Mouse (Mus musculus): ENCODE measurements around the gene Crisp2. TPM values are rescaled to one million over a fixed set of nuclear protein-coding genes. Genes with fewer than 3 reads are reported as not detected.

The Crisp2 gene
- total and polyA plus RNA-seq, 3 experiments, result 1.2 to 1.4 TPM; not detected in 1

GRCm38 (mm10) chr17:40823817-40824216, 17.0 kb upstream of the Crisp2 start (continued):
- TF ChIP-seq EP300 (IDR thresholded peaks at IDR 0.05; ENCODE audit: low read depth in 1 of 2, low read length in 2 of 2), result no peak
- no peak for TF ChIP-seq MAFK (IDR thresholded peaks at IDR 0.05; ENCODE audit: borderline replicate concordance, low read depth, low read length)
- no peak for TF ChIP-seq BHLHE40 (IDR thresholded peaks at IDR 0.05; ENCODE audit: borderline replicate concordance, low read depth, low read length)
- no peak for TF ChIP-seq E2F4 (IDR thresholded peaks at IDR 0.05; ENCODE audit: borderline replicate concordance, low read depth, low read length)
- TF ChIP-seq POLR2A (IDR thresholded peaks at IDR 0.05; ENCODE audit: control insufficient read depth in 1 of 2, insufficient read depth in 1 of 2, low read depth in 1 of 2, low read length in 2 of 2, poor library complexity in 1 of 2), result no peak
- peak; percentile 94 for TF ChIP-seq SMC3 (IDR thresholded peaks at IDR 0.05; ENCODE audit: low read depth, low read length)
- no peak for TF ChIP-seq HCFC1 (IDR thresholded peaks at IDR 0.05; ENCODE audit: low read depth, low read length)
- no peak for TF ChIP-seq TBP (IDR thresholded peaks at IDR 0.05; ENCODE audit: low read depth, low read length)
- TF ChIP-seq ELF1 (IDR thresholded peaks at IDR 0.05; ENCODE audit: low read depth, low read length), result no peak
- no peak for TF ChIP-seq MAZ (IDR thresholded peaks at IDR 0.05; ENCODE audit: low read depth, low read length)
- no peak for TF ChIP-seq MAX (IDR thresholded peaks at IDR 0.05; ENCODE audit: low read length)
- no peak for TF ChIP-seq KAT2A (conservative IDR thresholded peaks at IDR 0.05; ENCODE audit: low read depth, low read length)
- no peak for TF ChIP-seq MEF2A (IDR thresholded peaks at IDR 0.05; ENCODE audit: extremely low read depth, insufficient replicate concordance, low read depth, low read length, poor library complexity, severe bottlenecking)
- TF ChIP-seq UBTF (IDR thresholded peaks at IDR 0.05; ENCODE audit: borderline replicate concordance, insufficient read depth, low read depth, low read length), result no peak
- TF ChIP-seq JUND (IDR thresholded peaks at IDR 0.05; ENCODE audit: low read depth, low read length), result no peak
- TF ChIP-seq ZKSCAN1 (IDR thresholded peaks at IDR 0.05; ENCODE audit: low read depth, low read length), result no peak
- no peak for TF ChIP-seq ETS1 (IDR thresholded peaks at IDR 0.05; ENCODE audit: low read depth, low read length)
- TF ChIP-seq GATA1 (IDR thresholded peaks at IDR 0.05; ENCODE audit: low read depth, low read length), result no peak
- TF ChIP-seq NRF1 (IDR thresholded peaks at IDR 0.05; ENCODE audit: insufficient read depth, low read depth, low read length, poor library complexity, severe bottlenecking), result no peak
- peak; percentile 39 to 85 (median 45); a peak in 5 of 6 replicates for TF ChIP-seq CTCF (IDR thresholded peaks at IDR 0.05 in 2 of 3, conservative IDR thresholded peaks at IDR 0.05 in 1 of 3; ENCODE audit: control insufficient read depth in 1 of 3, insufficient read depth in 1 of 3, low read depth in 2 of 3, low read length in 3 of 3, poor library complexity in 1 of 3, severe bottlenecking in 1 of 3)
- no peak for TF ChIP-seq CHD1 (IDR thresholded peaks at IDR 0.05; ENCODE audit: low read depth, low read length)
- TF ChIP-seq POLR2AphosphoS5 (IDR thresholded peaks at IDR 0.05; ENCODE audit: borderline replicate concordance, low read depth, low read length), result no peak

- H3K9ac ChIP-seq (ENCODE audit: control insufficient read depth, low read depth, low read length, poor library complexity, severe bottlenecking), result no peak overlapping the region
- H3K27ac ChIP-seq (ENCODE audit: control insufficient read depth, low read depth, low read length), result no peak overlapping the region
- peaks cover 21% of the 10 kb centered on the region; the same call in 1 of the 2 replicates for H3K79me2 ChIP-seq (ENCODE audit: control insufficient read depth, insufficient read depth, low read length, poor library complexity)
- no peak overlapping the region for H3K4me3 ChIP-seq (ENCODE audit: control insufficient read depth in 1 of 2, insufficient read depth in 1 of 2, low read depth in 2 of 2, low read length in 2 of 2)
- TF ChIP-seq TCF12 (IDR thresholded peaks at IDR 0.05; ENCODE audit: low read depth, low read length), result no peak
- TF ChIP-seq BHLHE40 (IDR thresholded peaks at IDR 0.05; ENCODE audit: borderline replicate concordance, low read depth, low read length), result no peak
- TF ChIP-seq CHD2 (IDR thresholded peaks at IDR 0.05; ENCODE audit: low read length), result no peak
- no peak for TF ChIP-seq ZKSCAN1 (IDR thresholded peaks at IDR 0.05; ENCODE audit: low read depth, low read length)
- TF ChIP-seq ETS1 (IDR thresholded peaks at IDR 0.05; ENCODE audit: low read depth, low read length), result no peak
- TF ChIP-seq HCFC1 (IDR thresholded peaks at IDR 0.05; ENCODE audit: low read depth, low read length), result no peak
- no peak for TF ChIP-seq POLR2AphosphoS2 (IDR thresholded peaks at IDR 0.05; ENCODE audit: low read length)
- no peak for TF ChIP-seq EP300 (IDR thresholded peaks at IDR 0.05; ENCODE audit: low read depth in 1 of 2, low read length in 2 of 2)
- no peak for TF ChIP-seq USF2 (IDR thresholded peaks at IDR 0.05; ENCODE audit: borderline replicate concordance in 1 of 2, insufficient read depth in 1 of 2, low read depth in 1 of 2, low read length in 2 of 2)
- no peak for TF ChIP-seq USF1 (IDR thresholded peaks at IDR 0.05; ENCODE audit: low read depth, low read length)
- no peak for TF ChIP-seq UBTF (IDR thresholded peaks at IDR 0.05; ENCODE audit: borderline replicate concordance, insufficient read depth, low read depth, low read length)
- no peak for TF ChIP-seq MXI1 (IDR thresholded peaks at IDR 0.05; ENCODE audit: low read depth, low read length)
- no peak for TF ChIP-seq RCOR1 (IDR thresholded peaks at IDR 0.05; ENCODE audit: low read depth, low read length)
- no peak for DNase-seq (ENCODE audit: low read depth, low spot score)
- peaks cover 0 to 24% of the 10 kb centered on the region in 2 experiments; a peak in 2 of 4 replicates for H3K36me3 ChIP-seq (ENCODE audit: control insufficient read depth in 1 of 2, insufficient read depth in 2 of 2, low read length in 2 of 2)
- no peaks in the 10 kb centered on the region for H3K27me3 ChIP-seq (ENCODE audit: control insufficient read depth in 1 of 2, insufficient read depth in 2 of 2, low read length in 2 of 2)
- peaks cover 7 to 15% of the 10 kb centered on the region in 2 experiments for H3K4me1 ChIP-seq (ENCODE audit: control insufficient read depth in 1 of 2, insufficient read depth in 2 of 2, low read length in 2 of 2)
- H3K9me3 ChIP-seq (replicated peaks; ENCODE audit: insufficient read depth, low read length), result no peaks in the 10 kb centered on the region
Measured at GRCm38 (mm10) chr17:40821477-40821876, 14.7 kb upstream of the Crisp2 start.
